Mouse (Mus musculus): ENCODE measurements around the gene Rpl36a. TPM values are rescaled to one million over a fixed set of nuclear protein-coding genes. Genes with fewer than 3 reads are reported as not detected.
A peak's percentile ranks its signal among the peaks of the same experiment; 100 is the strongest.
"Not testable (repeated sequence)": the region's sequence is repeated elsewhere in the genome, so short reads cannot be mapped to it uniquely, and the experiment has no call there.

Rpl36a gene
- 1,373 and 1,449 TPM in 2 replicates for polyA plus RNA-seq (2012; rRNA removed)

DNA sequence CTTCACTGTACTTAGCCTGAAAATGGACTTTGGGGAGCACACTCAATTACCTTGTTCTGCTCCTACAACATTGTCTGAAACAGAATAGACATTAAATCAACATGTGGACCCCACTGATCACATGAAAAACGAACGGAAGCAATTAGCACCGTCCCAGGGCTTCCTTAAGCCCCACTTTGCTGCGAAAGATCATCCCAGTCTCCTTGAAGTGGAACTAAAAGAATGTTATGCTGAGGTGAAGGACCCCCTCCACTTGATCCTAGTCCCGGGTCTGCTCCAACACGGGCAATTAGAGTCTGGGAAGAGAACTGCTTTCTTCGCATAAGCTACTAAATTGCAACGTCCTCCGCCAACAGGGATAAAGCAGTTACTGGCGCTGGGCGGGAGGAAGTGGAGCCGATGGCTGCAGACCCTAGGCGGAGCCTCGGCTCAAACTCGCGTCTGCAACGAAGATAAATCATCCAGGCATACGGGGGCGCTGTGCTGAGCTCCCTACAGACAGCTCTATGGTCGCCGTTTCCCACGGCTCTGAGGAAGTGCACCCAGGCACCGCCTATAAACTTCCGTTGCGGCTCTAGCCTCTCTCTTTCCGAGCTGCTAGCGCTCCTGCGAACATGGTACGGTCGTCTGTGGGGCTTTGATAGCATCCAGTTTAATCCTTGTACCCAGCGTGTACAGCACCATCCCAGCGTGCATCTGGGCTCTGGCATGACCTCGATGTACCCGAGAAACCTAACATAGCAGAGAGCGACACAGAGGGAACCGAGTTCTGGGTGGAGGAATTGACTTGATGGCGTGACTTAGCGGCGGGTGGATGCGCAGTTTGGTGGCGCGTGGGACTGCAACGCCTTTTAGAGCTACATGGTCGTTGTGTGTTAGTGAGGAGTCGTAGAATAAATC, at the start of gene Rpl36a:
Rpl36a (plus strand) TSS at position 552 of the 900 bp plus-strand sequence.
- DNase-seq (ENCODE audit: low spot score): peak; percentile 66

DNA sequence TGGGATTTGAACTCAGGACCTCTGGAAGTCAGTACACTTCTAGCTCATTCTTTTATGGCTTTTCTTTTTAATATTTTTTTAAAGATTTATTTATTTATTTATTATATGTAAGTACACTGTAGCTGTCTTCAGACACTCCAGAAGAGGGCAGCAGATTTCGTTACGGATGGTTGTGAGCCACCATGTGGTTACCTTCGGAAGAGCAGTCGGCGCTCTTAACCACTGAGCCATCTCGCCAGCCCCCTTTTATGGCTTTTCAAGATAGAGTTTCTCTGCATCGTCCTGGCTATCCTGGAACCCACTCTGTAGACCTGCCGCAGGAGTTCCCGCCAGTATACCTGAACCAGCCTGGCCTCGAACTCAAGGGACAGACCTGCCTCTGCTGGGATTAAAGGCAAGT, 45.7 kb upstream of the Rpl36a start:
- not testable (repeated sequence) for DNase-seq (ENCODE audit: low spot score)

DNA sequence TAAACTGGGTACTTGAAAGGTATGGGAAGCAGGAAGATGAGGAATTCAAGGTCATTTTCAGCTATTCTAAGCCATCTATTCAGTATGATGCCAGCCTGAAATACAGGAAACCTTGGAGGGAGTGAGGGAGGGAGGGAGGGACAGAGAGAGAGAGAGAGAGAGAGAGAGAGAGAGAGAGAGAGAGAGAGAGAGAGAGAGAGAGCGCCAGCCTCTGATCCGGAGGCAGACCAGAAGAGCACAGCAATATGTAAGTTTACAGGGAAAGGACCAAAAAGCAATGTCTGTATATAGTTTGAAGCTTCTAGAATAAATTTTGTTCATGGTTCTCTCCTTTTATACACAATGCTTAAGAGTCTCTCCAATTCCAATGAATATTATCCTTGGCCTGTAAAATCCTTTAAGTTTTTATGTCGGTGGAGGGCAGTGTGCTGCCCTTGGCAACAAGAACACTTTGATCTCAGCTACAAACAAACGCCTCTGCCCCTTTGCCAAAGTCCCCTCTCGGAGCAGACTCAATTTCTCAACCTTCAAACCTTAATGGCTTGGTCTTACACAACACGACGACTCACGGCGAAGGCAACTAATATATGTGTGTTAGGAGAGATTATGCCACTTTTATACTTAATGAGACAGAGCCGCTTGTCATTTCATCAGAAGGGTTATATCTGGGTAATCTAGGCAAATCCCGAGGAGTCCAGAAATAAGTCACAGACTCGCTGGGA, 44.9 kb upstream of the Rpl36a start:
- no peak for DNase-seq (ENCODE audit: low spot score)

DNA sequence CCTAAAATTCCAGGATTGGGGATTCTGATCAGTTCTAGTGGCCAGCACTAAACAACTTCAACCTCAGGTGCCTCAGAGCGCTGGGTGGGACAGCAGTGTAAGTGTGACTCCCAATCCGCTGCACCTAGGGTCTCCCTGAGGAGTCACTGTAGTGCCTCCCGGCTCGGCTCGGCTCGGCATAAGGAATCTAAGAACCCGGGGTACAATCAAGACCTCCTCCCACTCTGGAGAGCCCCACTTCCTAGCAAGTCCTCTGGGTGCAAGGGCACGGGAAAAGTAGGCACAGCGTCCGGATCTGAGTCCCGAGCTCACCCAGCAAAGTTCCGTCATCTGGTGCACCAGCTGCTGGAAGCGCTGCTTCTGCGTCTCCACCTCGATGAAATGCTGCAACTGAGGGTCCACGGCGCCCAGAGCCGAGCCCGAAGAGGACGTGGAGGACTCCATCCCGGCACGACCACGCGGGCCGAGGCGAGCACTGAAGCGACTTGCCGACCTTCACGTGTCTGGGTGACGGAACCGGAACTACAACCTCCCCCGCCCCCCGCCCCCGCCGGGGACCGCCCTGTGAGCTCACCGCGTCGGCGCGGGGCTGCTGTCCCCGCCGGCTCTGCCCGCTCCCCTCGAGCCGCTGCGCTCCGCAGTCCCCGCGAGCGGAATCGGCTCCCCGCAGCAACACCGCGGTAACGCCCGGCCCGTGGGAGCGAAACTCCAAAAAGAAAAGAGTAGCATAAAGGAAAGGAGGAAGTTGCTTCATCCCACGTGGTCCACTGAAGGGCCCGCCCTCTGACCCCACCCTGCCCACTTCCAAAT, 44.1 kb upstream of the Rpl36a start, which contains the start of gene Timm8a1:
Timm8a1 (minus strand) TSS at position 721 of the 810 bp plus-strand sequence.
- DNase-seq (ENCODE audit: low spot score): peak; percentile 44

DNA sequence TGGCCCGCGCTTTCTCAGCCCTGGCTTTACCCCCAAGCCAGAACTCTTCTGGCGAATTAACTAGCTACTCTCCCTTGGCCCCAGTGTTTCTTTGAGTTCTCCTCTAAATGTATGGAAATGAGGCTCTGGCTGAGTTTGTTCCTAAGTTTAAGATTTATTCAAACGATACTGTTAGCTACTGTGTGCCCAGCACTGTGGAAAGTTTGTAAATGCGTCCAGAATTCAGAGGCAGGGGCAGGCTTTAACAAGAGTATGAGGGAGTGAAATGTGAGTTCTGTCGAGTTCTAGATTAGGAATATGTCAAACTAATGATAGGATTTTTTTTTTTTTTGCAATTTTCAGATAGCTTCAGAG, 43.5 kb upstream of the Rpl36a start:
- DNase-seq (ENCODE audit: low spot score): no peak

DNA sequence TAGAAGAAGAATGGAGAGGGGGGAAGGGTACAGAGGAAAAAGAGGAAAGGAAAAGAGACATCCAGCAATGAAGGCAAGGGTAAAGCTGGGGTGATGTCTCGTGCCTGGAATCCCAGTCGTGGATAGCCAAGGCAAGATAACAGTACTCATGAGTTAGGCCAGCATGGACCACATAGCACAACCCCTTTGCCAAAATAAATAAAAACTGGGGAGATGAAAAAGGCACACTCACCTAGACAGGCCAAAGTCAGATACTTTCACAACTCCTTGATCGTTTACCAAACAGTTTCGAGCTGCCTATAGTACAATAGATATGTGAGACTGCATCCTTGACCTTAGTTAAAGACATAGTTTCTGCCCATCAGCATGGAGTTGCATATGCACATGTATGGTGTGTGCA, 38.1 kb upstream of the Rpl36a start:
- DNase-seq (ENCODE audit: low spot score): no peak

- DNase-seq (ENCODE audit: low spot score): no peak
Observed at GRCm38 (mm10) chrX:134550903-134551302, 34.6 kb upstream of the Rpl36a start.

- no peak for DNase-seq (ENCODE audit: low spot score)
Observed at GRCm38 (mm10) chrX:134553326-134553725, 32.1 kb upstream of the Rpl36a start.

- DNase-seq (ENCODE audit: low spot score): no peak
Observed at GRCm38 (mm10) chrX:134554425-134554824, 31.0 kb upstream of the Rpl36a start.

GRCm38 (mm10) chrX:134564326-134564725, 21.1 kb upstream of the Rpl36a start:
- DNase-seq (ENCODE audit: low spot score): no peak

DNA sequence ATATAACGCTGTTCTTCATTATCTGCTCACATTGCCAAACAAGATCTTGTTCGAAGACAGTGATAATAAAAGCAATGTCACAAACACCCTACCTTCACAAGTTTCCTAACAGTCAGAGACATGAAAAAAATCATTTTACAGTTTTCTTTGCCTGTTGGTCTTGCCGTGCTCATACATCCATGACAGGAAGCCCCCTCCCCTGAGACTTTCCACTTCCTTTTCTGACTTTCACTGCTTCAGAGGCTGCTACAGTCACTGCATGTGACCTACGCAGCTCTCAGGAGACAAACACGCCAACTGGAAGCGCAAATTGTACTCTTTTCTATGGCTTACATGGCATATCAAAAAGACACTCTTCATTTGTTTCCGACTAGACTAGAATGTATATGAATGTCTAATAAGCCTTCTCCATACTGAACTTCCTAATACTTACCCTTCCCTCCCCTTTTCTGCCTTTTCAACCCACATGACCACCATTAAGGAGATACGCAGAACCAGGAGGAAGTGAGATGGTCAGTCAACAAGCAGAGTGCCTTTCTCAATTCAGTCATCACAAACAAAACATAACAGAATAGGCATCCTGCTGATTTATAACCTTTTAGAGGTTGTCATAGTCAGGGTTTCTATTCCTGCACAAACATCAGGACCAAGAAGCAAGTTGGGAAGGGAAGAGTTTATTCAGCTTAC, 18.8 kb upstream of the Rpl36a start:
- no peak for DNase-seq (ENCODE audit: low spot score)

DNA sequence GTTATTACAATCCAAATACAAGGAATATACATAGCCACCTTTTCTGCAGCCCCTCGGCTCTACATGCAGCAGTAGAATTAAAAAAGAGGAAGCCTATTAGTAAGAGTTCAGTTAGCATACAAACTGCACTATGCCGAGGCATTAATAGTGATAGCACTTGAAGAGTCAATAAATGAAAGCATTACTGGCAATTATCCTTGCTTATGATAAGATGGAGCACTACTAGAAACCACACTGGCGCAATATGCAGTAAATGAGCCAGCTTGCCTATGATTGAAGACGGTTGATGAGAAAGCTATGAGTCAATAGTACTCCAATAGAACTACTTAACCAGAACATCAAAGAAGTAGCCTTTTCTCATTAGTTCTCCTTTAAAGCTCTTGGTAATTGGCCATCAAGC, 7.6 kb upstream of the Rpl36a start:
- no peak for DNase-seq (ENCODE audit: low spot score)

DNA sequence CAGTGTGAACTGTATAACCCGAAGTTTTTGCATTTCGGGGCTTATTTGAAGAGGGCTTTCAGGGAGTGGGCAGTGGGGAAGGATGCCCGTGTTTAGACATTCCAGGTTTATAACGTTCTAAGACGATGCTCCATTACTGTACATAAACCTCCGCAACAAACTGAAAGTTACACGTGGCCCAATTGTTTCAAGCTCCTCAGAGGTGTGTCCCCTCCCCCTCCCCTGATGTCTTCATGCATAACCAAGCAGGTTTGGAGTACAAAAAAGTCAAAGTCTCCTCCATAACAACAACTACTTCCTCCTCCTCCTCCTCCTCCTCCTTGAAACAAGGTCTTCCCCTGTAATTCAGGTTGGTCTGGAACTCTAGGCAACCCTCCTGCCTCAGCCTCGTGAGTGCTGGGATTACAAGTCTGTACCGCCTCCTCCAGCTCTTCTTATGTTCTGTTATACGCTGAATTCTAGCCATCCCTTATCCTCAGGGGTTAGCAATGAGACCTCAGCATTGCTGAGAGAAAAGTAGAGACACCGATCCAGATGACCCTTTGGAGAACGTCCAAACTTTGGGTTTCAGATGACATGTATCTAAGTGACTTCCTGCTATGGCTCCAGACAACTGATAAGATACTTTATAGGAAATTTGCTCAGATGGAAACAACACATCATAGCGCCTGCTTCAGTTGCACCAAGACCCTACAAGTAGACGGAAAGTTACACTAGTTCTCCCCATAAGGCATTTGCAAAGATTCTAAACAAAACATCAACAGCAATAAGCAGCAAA, 4.7 kb upstream of the Rpl36a start:
- no peak for DNase-seq (ENCODE audit: low spot score)

DNA sequence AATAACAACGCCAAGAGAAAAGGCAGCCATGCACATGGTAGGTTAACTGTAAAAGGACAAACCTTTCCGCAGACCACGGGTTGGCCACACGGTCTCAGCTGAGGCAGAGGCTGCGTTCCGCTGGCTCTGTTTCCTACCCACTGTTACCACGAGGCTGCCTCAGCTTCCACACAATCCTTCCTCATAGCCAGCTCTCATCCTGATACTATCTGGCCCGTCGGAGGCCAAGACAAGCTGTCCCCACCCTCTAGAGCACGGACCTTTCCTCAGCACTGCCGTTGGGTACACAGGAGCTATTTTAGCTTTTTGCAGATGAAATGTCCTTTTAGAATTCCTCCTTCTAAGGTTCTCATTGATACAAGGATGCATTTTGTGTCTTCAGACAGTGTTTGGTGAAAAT, 3.2 kb upstream of the Rpl36a start:
- DNase-seq (ENCODE audit: low spot score): no peak

- DNase-seq (ENCODE audit: low spot score): no peak
Observed at GRCm38 (mm10) chrX:134582888-134583669, 2.4 kb upstream of the Rpl36a start, which contains the start of gene Btk. TSS of gene Btk (minus strand) at chrX:134583570.

- no peak for DNase-seq (ENCODE audit: low spot score)
Observed at GRCm38 (mm10) chrX:134586447-134586846, 993 bp downstream of the Rpl36a start.

GRCm38 (mm10) chrX:134588261-134588660, 2.8 kb downstream of the Rpl36a start:
- no peak for DNase-seq (ENCODE audit: low spot score)

GRCm38 (mm10) chrX:134588997-134589396, 3.5 kb downstream of the Rpl36a start:
- DNase-seq (ENCODE audit: low spot score): no peak

DNA sequence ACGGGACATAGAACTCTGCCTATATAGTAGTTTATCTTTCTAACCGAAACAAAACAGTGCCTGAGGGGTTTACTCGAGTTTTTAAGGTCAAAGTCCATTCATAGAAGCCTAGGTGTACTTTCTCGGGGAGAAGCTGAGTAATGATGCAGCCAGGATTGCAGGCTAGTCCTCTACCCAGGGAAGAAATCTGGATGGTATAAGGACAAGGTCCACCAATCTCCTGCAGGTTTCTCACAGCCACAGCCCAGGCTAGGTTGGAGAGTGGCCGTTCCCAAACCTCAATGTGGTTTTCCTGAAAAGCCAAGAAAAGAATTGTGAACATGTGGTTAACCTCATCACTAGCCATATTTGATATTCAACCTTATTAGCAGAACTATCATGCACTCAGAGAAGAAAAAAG, 4.4 kb downstream of the Rpl36a start:
- DNase-seq (ENCODE audit: low spot score): no peak

All from urinary bladder, adult 2 months (tissue).